Mouse (Mus musculus) CH12.LX (cell line): ENCODE data around the gene Iqcd. TPM values are rescaled to one million over a fixed set of nuclear protein-coding genes. Genes with fewer than 3 reads are reported as not detected.
A peak's percentile ranks its signal among the peaks of the same experiment; 100 is the strongest.

Experiments
- DNase-seq: peaks from one replicate; pipeline ENCODE4 v3.0.0-alpha.2; 2013; ENCODE audit errors: extremely low read depth
- H3K27ac ChIP-seq: 2 replicates; pipeline ENCODE4 v1.5.1; 2012; ENCODE audit warnings: low read depth, mild to moderate bottlenecking, control low read depth, moderate library complexity; ENCODE audit not compliant: insufficient read depth
- H3K27me3 ChIP-seq: replicated peaks from 2 replicates; pipeline ENCODE3; 2012; ENCODE audit warnings: inconsistent platforms
- H3K36me3 ChIP-seq, 2 experiments: replicated peaks in 1 of 2; 2 replicates each; pipeline versions ENCODE3 to v1.6.1; 2012; ENCODE audit warnings: inconsistent platforms in 1 of 2, low read length in 1 of 2, mild to moderate bottlenecking in 1 of 2, mixed read lengths in 1 of 2, moderate library complexity in 1 of 2; ENCODE audit not compliant: control insufficient read depth in 1 of 2, insufficient read depth in 1 of 2
- H3K4me1 ChIP-seq, 2 experiments: 2 replicates each; pipeline ENCODE4 v1.6.1; 2012; ENCODE audit warnings: inconsistent platforms in 1 of 2, moderate library complexity in 1 of 2; ENCODE audit not compliant: insufficient read depth in 2 of 2, control insufficient read depth in 1 of 2
- H3K4me2 ChIP-seq: 2 replicates; pipeline ENCODE4 v1.6.1; 2012; ENCODE audit warnings: low read depth, mild to moderate bottlenecking, control low read depth; ENCODE audit not compliant: poor library complexity, insufficient read depth, severe bottlenecking
- H3K4me3 ChIP-seq, 3 experiments: fragments of 150-350 bp in 1 of 3; sonication (generic) in 1 of 3; replicated peaks in 1 of 3; 2 replicates each; pipeline versions ENCODE3 to v1.5.1; 2011 to 2012; ENCODE audit warnings: low read depth in 2 of 3, low read length in 2 of 3, mild to moderate bottlenecking in 2 of 3, moderate library complexity in 2 of 3, control low read depth in 1 of 3, improper control_type of control experiment in 1 of 3, inconsistent platforms in 1 of 3, mixed read lengths in 1 of 3; ENCODE audit not compliant: poor library complexity in 1 of 3
- H3K79me2 ChIP-seq: replicated peaks from 2 replicates; pipeline ENCODE4 v1.6.1; 2012; ENCODE audit warnings: mild to moderate bottlenecking, moderate library complexity; ENCODE audit not compliant: control insufficient read depth, poor library complexity, insufficient read depth, severe bottlenecking; ENCODE audit errors: extremely low read depth
- H3K9ac ChIP-seq: 2 replicates; pipeline ENCODE4 v1.6.1; 2012; ENCODE audit warnings: low read depth, mild to moderate bottlenecking, control low read depth, moderate library complexity; ENCODE audit not compliant: insufficient read depth
- H3K9me3 ChIP-seq: replicated peaks from 2 replicates; pipeline ENCODE3; 2012; ENCODE audit warnings: low read length, inconsistent platforms, mixed read lengths
- BHLHE40 ChIP-seq: IDR thresholded peaks from 2 replicates; pipeline ENCODE4 v1.6.1; 2011; ENCODE audit warnings: mild to moderate bottlenecking, low read depth, low read length, improper control_type of control experiment
- CHD2 ChIP-seq: IDR thresholded peaks from 2 replicates; pipeline ENCODE4 v1.6.1; 2011; ENCODE audit warnings: low read length, improper control_type of control experiment
- E2F4 ChIP-seq: IDR thresholded peaks from 2 replicates; pipeline ENCODE4 v1.6.1; 2011; ENCODE audit warnings: low read depth, low read length, improper control_type of control experiment; ENCODE audit not compliant: insufficient replicate concordance
- EP300 ChIP-seq: IDR thresholded peaks from 2 replicates; pipeline ENCODE4 v1.6.1; 2011; ENCODE audit warnings: low read length, improper control_type of control experiment
- ETS1 ChIP-seq: conservative IDR thresholded peaks from 2 replicates; pipeline ENCODE4 v1.6.1; 2012; ENCODE audit warnings: low read depth, mild to moderate bottlenecking, inconsistent platforms, low read length, improper control_type of control experiment, moderate library complexity
- HCFC1 ChIP-seq: IDR thresholded peaks from 2 replicates; pipeline ENCODE4 v1.6.1; 2012; ENCODE audit warnings: low read depth, mild to moderate bottlenecking, inconsistent platforms, low read length, improper control_type of control experiment
- IRF4 ChIP-seq: IDR thresholded peaks from 2 replicates; pipeline ENCODE4 v1.6.1; 2014; ENCODE audit warnings: low read depth, mild to moderate bottlenecking, inconsistent platforms, low read length, improper control_type of control experiment
- JUN ChIP-seq: IDR thresholded peaks from 2 replicates; pipeline ENCODE4 v1.6.1; 2011; ENCODE audit warnings: low read depth, mild to moderate bottlenecking, low read length, improper control_type of control experiment, moderate library complexity; ENCODE audit not compliant: insufficient read depth
- JUND ChIP-seq: conservative IDR thresholded peaks from 2 replicates; pipeline ENCODE4 v1.6.1; 2011; ENCODE audit warnings: low read depth, low read length, improper control_type of control experiment
- MAX ChIP-seq: IDR thresholded peaks from 2 replicates; pipeline ENCODE4 v1.6.1; 2011; ENCODE audit warnings: low read length, improper control_type of control experiment
- MAZ ChIP-seq: IDR thresholded peaks from 2 replicates; pipeline ENCODE4 v1.6.1; 2012; ENCODE audit warnings: low read depth, mild to moderate bottlenecking, inconsistent platforms, low read length, improper control_type of control experiment, moderate library complexity
- MEF2A ChIP-seq: IDR thresholded peaks from 2 replicates; pipeline ENCODE4 v1.6.1; 2014; ENCODE audit warnings: low read depth, mild to moderate bottlenecking, inconsistent platforms, low read length, improper control_type of control experiment, borderline replicate concordance
- MXI1 ChIP-seq: IDR thresholded peaks from 2 replicates; pipeline ENCODE4 v1.6.1; 2011; ENCODE audit warnings: mild to moderate bottlenecking, low read depth, low read length, improper control_type of control experiment
- PAX5 ChIP-seq: IDR thresholded peaks from 2 replicates; pipeline ENCODE4 v1.6.1; 2012; ENCODE audit warnings: low read length, inconsistent platforms, mixed read lengths
- POLR2A ChIP-seq: IDR thresholded peaks from 2 replicates; pipeline ENCODE4 v1.6.1; 2011; ENCODE audit warnings: low read depth, mild to moderate bottlenecking, improper control_type of control experiment, low read length
- SIN3A ChIP-seq: IDR thresholded peaks from 2 replicates; pipeline ENCODE4 v1.6.1; 2012; ENCODE audit warnings: low read length, improper control_type of control experiment, inconsistent platforms
- TCF12 ChIP-seq: IDR thresholded peaks from 2 replicates; pipeline ENCODE4 v1.6.1; 2014; ENCODE audit warnings: low read depth, mild to moderate bottlenecking, inconsistent platforms, low read length, improper control_type of control experiment
- UBTF ChIP-seq: IDR thresholded peaks from 2 replicates; pipeline ENCODE4 v1.6.1; 2012; ENCODE audit warnings: low read depth, mild to moderate bottlenecking, inconsistent platforms, low read length, improper control_type of control experiment, moderate library complexity
- USF1 ChIP-seq: IDR thresholded peaks from 2 replicates; pipeline ENCODE4 v1.6.1; 2014; ENCODE audit warnings: low read depth, mild to moderate bottlenecking, inconsistent platforms, low read length, improper control_type of control experiment
- ZKSCAN1 ChIP-seq: IDR thresholded peaks from 2 replicates; pipeline ENCODE4 v1.6.1; 2012; ENCODE audit warnings: low read depth, inconsistent platforms, low read length, improper control_type of control experiment, borderline replicate concordance
- ZMIZ1 ChIP-seq: IDR thresholded peaks from 2 replicates; pipeline ENCODE4 v1.6.1; 2012; ENCODE audit warnings: low read depth, mild to moderate bottlenecking, inconsistent platforms, low read length, improper control_type of control experiment
- ZNF384 ChIP-seq: IDR thresholded peaks from 2 replicates; pipeline ENCODE4 v1.6.1; 2012; ENCODE audit warnings: low read depth, low read length, improper control_type of control experiment, inconsistent platforms
- dilution Hi-C: fragments of 300-500 bp; cut with MboI; formaldehyde crosslinking; loops from 2 replicates; pipeline ENCODE4 v1.14.3; 2020; ENCODE audit warnings: low sequenced_read_pairs; ENCODE audit not compliant: extremely low pct_unique_long_range_greater_than_20kb, extremely low pct_ligation_motif_present
- in situ Hi-C: fragments of 300-500 bp; cut with MboI; formaldehyde crosslinking; loops from 3 replicates; pipeline ENCODE4 v1.14.3; 2019; ENCODE audit warnings: low sequenced_read_pairs, low pct_ligation_motif_present, low pct_unique_long_range_greater_than_20kb, mixed read lengths
- polyA plus RNA-seq: library from polyadenylated mRNA; unstranded; fragments of >175 nt; gene quantifications from 2 replicates; pipeline ENCODE4 v1.2.1, GENCODE M21; 2012; ENCODE audit warnings: low read depth; ENCODE audit not compliant: insufficient read length
- total RNA-seq, 2 experiments: library from RNA; depleted of rRNA; stranded (reverse); fragments of 300-350 nt in 1 of 2; fragments of >200 nt in 1 of 2; gene quantifications; 2 replicates each; pipeline ENCODE4 v1.2.3; 2012 to 2014

Gene Iqcd
- total and polyA plus RNA-seq, 3 experiments, result 0.59 to 0.77 TPM; not detected in 1

GRCm38 (mm10) chr5:120621078-120621765 lies 32.4 kb downstream of the Iqcd start:
- peak; percentile 96 for TF ChIP-seq MEF2A
- peak; percentile 91 for TF ChIP-seq BHLHE40
- peak; percentile 83 for TF ChIP-seq EP300
- TF ChIP-seq ETS1, result peak; percentile 82
- TF ChIP-seq PAX5, result no peak
- TF ChIP-seq USF1, result no peak
- peak; percentile 96 for TF ChIP-seq TCF12
- TF ChIP-seq CHD2, result peak; percentile 69
- no peak for TF ChIP-seq IRF4
- no peak for TF ChIP-seq MAX
- TF ChIP-seq POLR2A, result peak; percentile 16; the same call in 1 of the 2 replicates
- no peak for TF ChIP-seq E2F4
- TF ChIP-seq MAZ, result 0 out of 2 replicates have a peak, but pooled peaks have one; percentile 6
- TF ChIP-seq ZNF384, result no peak
- TF ChIP-seq SIN3A, result peak; percentile 37; the same call in 1 of the 2 replicates
- TF ChIP-seq HCFC1, result no peak
- Histone ChIP-seq H3K9ac (peak overlapping the region; percentile 26; the same call in 1 of the 2 replicates), H3K9me3 (peaks cover 9% of the 10 kb centered on the region), H3K79me2 (peaks cover 7% of the 10 kb centered on the region), H3K4me3 (peak overlapping the region in 2 of 3 experiments; percentile 21 to 35), H3K27ac (peak overlapping the region; percentile 98), H3K27me3 (no peaks in the 10 kb centered on the region), H3K4me2 (peak overlapping the region; percentile 48), H3K36me3 (peaks cover 72 to 92% of the 10 kb centered on the region in 2 experiments), H3K4me1 (peaks cover 32 to 76% of the 10 kb centered on the region in 2 experiments)
- in situ Hi-C loops (loop anchor here (5.0 to 25.0 kb wide), 3 partner anchors 36 to 484 kb away; no protein-coding TSS in a partner anchor), dilution Hi-C loops (no loop called here)
- DNase-seq, result peak; percentile 91

GRCm38 (mm10) chr5:120621846-120622197 lies 33.0 kb downstream of the Iqcd start:
- Histone ChIP-seq H3K27ac (peak overlapping the region; percentile 98), H3K79me2 (0 out of 2 replicates have a peak, but pooled peaks cover 1% of the 10 kb centered on the region), H3K9me3 (peaks cover 9% of the 10 kb centered on the region), H3K27me3 (no peaks in the 10 kb centered on the region), H3K9ac (peak overlapping the region; percentile 26; the same call in 1 of the 2 replicates), H3K4me3 (peak overlapping the region in 2 of 3 experiments; percentile 21 to 35), H3K4me2 (peak overlapping the region; percentile 48), H3K4me1 (peaks cover 32 to 82% of the 10 kb centered on the region in 2 experiments), H3K36me3 (peaks cover 76 to 92% of the 10 kb centered on the region in 2 experiments)
- no peak for TF ChIP-seq JUN
- TF ChIP-seq UBTF, result no peak
- no peak for TF ChIP-seq JUND
- TF ChIP-seq MXI1, result no peak
- no peak for TF ChIP-seq ZMIZ1
- TF ChIP-seq ZKSCAN1, result no peak
- in situ Hi-C loops, result loop anchor here (5.0 to 25.0 kb wide), 3 partner anchors 35 to 485 kb away; no protein-coding TSS in a partner anchor
- no peak for DNase-seq
- dilution Hi-C loops, result no loop called here
